Mouse (Mus musculus) mouse trophoblast stem cell (cell line): ENCODE results near the gene Grin2a.

ENCODE experiments used
- in situ Hi-C, 2 experiments: fragments of 300-500 bp; cut with MseI, MboI; formaldehyde crosslinking; loops; 2 replicates in 1 of 2; 3 replicates in 1 of 2; pipeline ENCODE4 v1.15.1; 2025

Gene Grin2a

GRCm38 (mm10) chr16:9882420-9882819 lies 112.9 kb downstream of the Grin2a start:
- in situ Hi-C loops, result no loop called here

- in situ Hi-C loops, result no loop called here
Measured at GRCm38 (mm10) chr16:9873001-9873400, 122.4 kb downstream of the Grin2a start.

GRCm38 (mm10) chr16:9865710-9866109 lies 129.7 kb downstream of the Grin2a start:
- in situ Hi-C loops, result no loop called here

GRCm38 (mm10) chr16:9865039-9865438 lies 130.3 kb downstream of the Grin2a start:
- in situ Hi-C loops, result no loop called here

GRCm38 (mm10) chr16:9857758-9858157 lies 137.6 kb downstream of the Grin2a start:
- in situ Hi-C loops, result no loop called here

GRCm38 (mm10) chr16:9851265-9851988 lies 143.9 kb downstream of the Grin2a start:
- in situ Hi-C loops, result no loop called here

GRCm38 (mm10) chr16:9841496-9841895 lies 153.9 kb downstream of the Grin2a start:
- in situ Hi-C loops, result no loop called here

GRCm38 (mm10) chr16:9836542-9836941 lies 158.8 kb downstream of the Grin2a start:
- in situ Hi-C loops, result no loop called here

GRCm38 (mm10) chr16:9834236-9834635 lies 161.1 kb downstream of the Grin2a start:
- in situ Hi-C loops, result no loop called here

GRCm38 (mm10) chr16:9825110-9825483 lies 170.3 kb downstream of the Grin2a start:
- in situ Hi-C loops, result no loop called here

GRCm38 (mm10) chr16:9824436-9825109 lies 170.8 kb downstream of the Grin2a start:
- in situ Hi-C loops, result no loop called here

- in situ Hi-C loops, result no loop called here
Measured at GRCm38 (mm10) chr16:9823686-9824085, 171.7 kb downstream of the Grin2a start.

GRCm38 (mm10) chr16:9819508-9819907 lies 175.9 kb downstream of the Grin2a start:
- in situ Hi-C loops, result no loop called here

- in situ Hi-C loops, result no loop called here
Measured at GRCm38 (mm10) chr16:9801338-9801737, 194.0 kb downstream of the Grin2a start.

- in situ Hi-C loops, result no loop called here
Measured at GRCm38 (mm10) chr16:9800221-9800620, 195.1 kb downstream of the Grin2a start.

- in situ Hi-C loops, result no loop called here
Measured at GRCm38 (mm10) chr16:9792976-9793375, 202.4 kb downstream of the Grin2a start.

- in situ Hi-C loops, result no loop called here
Measured at GRCm38 (mm10) chr16:9786261-9786660, 209.1 kb downstream of the Grin2a start.

GRCm38 (mm10) chr16:9785821-9786220 lies 209.5 kb downstream of the Grin2a start:
- in situ Hi-C loops, result no loop called here

GRCm38 (mm10) chr16:9768981-9769380 lies 226.4 kb downstream of the Grin2a start:
- in situ Hi-C loops, result no loop called here

- in situ Hi-C loops, result no loop called here
Measured at GRCm38 (mm10) chr16:9768356-9768755, 227.0 kb downstream of the Grin2a start.

- in situ Hi-C loops, result no loop called here
Measured at GRCm38 (mm10) chr16:9767946-9768345, 227.4 kb downstream of the Grin2a start.

- in situ Hi-C loops, result no loop called here
Measured at GRCm38 (mm10) chr16:9764086-9764485, 231.3 kb downstream of the Grin2a start.

GRCm38 (mm10) chr16:9760347-9760746 lies 235.0 kb downstream of the Grin2a start:
- in situ Hi-C loops, result no loop called here
